Mouse (Mus musculus): ENCODE measurements around the gene AI467606. TPM values are rescaled to one million over a fixed set of nuclear protein-coding genes. Genes with fewer than 3 reads are reported as not detected.
"Not testable (repeated sequence)": the region's sequence is repeated elsewhere in the genome, so short reads cannot be mapped to it uniquely, and the experiment has no call there.

The AI467606 gene
- total and polyA plus RNA-seq, 2 experiments, result 0.28 to 1.2 TPM

GRCm38 (mm10) chr7:127082995-127083394 lies 8.2 kb upstream of the AI467606 start:
- Histone ChIP-seq H3K27ac (replicated peaks; ENCODE audit: insufficient read depth, low read depth, low read length) (no peak overlapping the region), H3K36me3 (ENCODE audit: control insufficient read depth, insufficient read depth, low read length) (no peaks in the 10 kb centered on the region), H3K4me1 (ENCODE audit: control insufficient read depth, insufficient read depth, low read length) (no peaks in the 10 kb centered on the region), H3K79me2 (ENCODE audit: control insufficient read depth, insufficient read depth, low read length) (no peaks in the 10 kb centered on the region), H3K4me3 (ENCODE audit: insufficient read depth, low read depth, low read length) (no peak overlapping the region), H3K27me3 (ENCODE audit: control insufficient read depth, insufficient read depth, low read length) (no peaks in the 10 kb centered on the region), H3K9ac (ENCODE audit: low read depth, low read length) (no peak overlapping the region)
- WGBS, result 72% methylated on average over 2 of the region's 2 CpGs
- DNase-seq (ENCODE audit: extremely low read depth, low read depth, low spot score), result no peak
- TF ChIP-seq CTCF (IDR thresholded peaks at IDR 0.05; ENCODE audit: low read depth, low read length), result no peak
- no peak for TF ChIP-seq POLR2A (IDR thresholded peaks at IDR 0.05; ENCODE audit: extremely low read depth, insufficient read depth, low read length)

GRCm38 (mm10) chr7:127083689-127084088 lies 7.5 kb upstream of the AI467606 start:
- H3K79me2 ChIP-seq (ENCODE audit: control insufficient read depth, insufficient read depth, low read length), result no peaks in the 10 kb centered on the region
- H3K27ac ChIP-seq (replicated peaks; ENCODE audit: insufficient read depth, low read depth, low read length), result no peak overlapping the region
- no peak for TF ChIP-seq CTCF (IDR thresholded peaks at IDR 0.05; ENCODE audit: low read depth, low read length)
- TF ChIP-seq POLR2A (IDR thresholded peaks at IDR 0.05; ENCODE audit: extremely low read depth, insufficient read depth, low read length), result no peak
- no peaks in the 10 kb centered on the region for H3K36me3 ChIP-seq (ENCODE audit: control insufficient read depth, insufficient read depth, low read length)
- WGBS, result 73% methylated on average over 4 of the region's 4 CpGs
- DNase-seq (ENCODE audit: extremely low read depth, low read depth, low spot score), result no peak
- H3K4me1 ChIP-seq (ENCODE audit: control insufficient read depth, insufficient read depth, low read length), result no peaks in the 10 kb centered on the region
- no peak overlapping the region for H3K9ac ChIP-seq (ENCODE audit: low read depth, low read length)
- no peak overlapping the region for H3K4me3 ChIP-seq (ENCODE audit: insufficient read depth, low read depth, low read length)
- no peaks in the 10 kb centered on the region for H3K27me3 ChIP-seq (ENCODE audit: control insufficient read depth, insufficient read depth, low read length)

GRCm38 (mm10) chr7:127084794-127085193 lies 6.4 kb upstream of the AI467606 start:
- no peaks in the 10 kb centered on the region for H3K27me3 ChIP-seq (ENCODE audit: control insufficient read depth, insufficient read depth, low read length)
- no peak overlapping the region for H3K4me3 ChIP-seq (ENCODE audit: insufficient read depth, low read depth, low read length)
- no peak overlapping the region for H3K27ac ChIP-seq (replicated peaks; ENCODE audit: insufficient read depth, low read depth, low read length)
- no peaks in the 10 kb centered on the region for H3K36me3 ChIP-seq (ENCODE audit: control insufficient read depth, insufficient read depth, low read length)
- 65% methylated on average over 2 of the region's 2 CpGs for WGBS
- TF ChIP-seq POLR2A (IDR thresholded peaks at IDR 0.05; ENCODE audit: extremely low read depth, insufficient read depth, low read length), result no peak
- no peak for TF ChIP-seq CTCF (IDR thresholded peaks at IDR 0.05; ENCODE audit: low read depth, low read length)
- no peak for DNase-seq (ENCODE audit: extremely low read depth, low read depth, low spot score)
- H3K4me1 ChIP-seq (ENCODE audit: control insufficient read depth, insufficient read depth, low read length), result peaks cover 2% of the 10 kb centered on the region; the same call in 1 of the 2 replicates
- H3K79me2 ChIP-seq (ENCODE audit: control insufficient read depth, insufficient read depth, low read length), result no peaks in the 10 kb centered on the region
- no peak overlapping the region for H3K9ac ChIP-seq (ENCODE audit: low read depth, low read length)

- DNase-seq (ENCODE audit: extremely low read depth, low read depth, low spot score); H3K36me3 ChIP-seq (ENCODE audit: control insufficient read depth, insufficient read depth, low read length); H3K4me3 ChIP-seq (ENCODE audit: insufficient read depth, low read depth, low read length); H3K79me2 ChIP-seq (ENCODE audit: control insufficient read depth, insufficient read depth, low read length); H3K4me1 ChIP-seq (ENCODE audit: control insufficient read depth, insufficient read depth, low read length); H3K27ac ChIP-seq (replicated peaks; ENCODE audit: insufficient read depth, low read depth, low read length); H3K27me3 ChIP-seq (ENCODE audit: control insufficient read depth, insufficient read depth, low read length); H3K9ac ChIP-seq (ENCODE audit: low read depth, low read length): not testable (repeated sequence)
- 73% methylated on average over 6 of the region's 6 CpGs for WGBS
Observed at GRCm38 (mm10) chr7:127085751-127086150, 5.4 kb upstream of the AI467606 start.

GRCm38 (mm10) chr7:127087278-127088010 lies 3.7 kb upstream of the AI467606 start, which contains the start of gene Zg16:
TSS of gene Zg16 (minus strand) at chr7:127087328.
- H3K4me1 ChIP-seq (ENCODE audit: control insufficient read depth, insufficient read depth, low read length); H3K36me3 ChIP-seq (ENCODE audit: control insufficient read depth, insufficient read depth, low read length); H3K27me3 ChIP-seq (ENCODE audit: control insufficient read depth, insufficient read depth, low read length); H3K27ac ChIP-seq (replicated peaks; ENCODE audit: insufficient read depth, low read depth, low read length); H3K9ac ChIP-seq (ENCODE audit: low read depth, low read length); DNase-seq (ENCODE audit: extremely low read depth, low read depth, low spot score); H3K4me3 ChIP-seq (ENCODE audit: insufficient read depth, low read depth, low read length); H3K79me2 ChIP-seq (ENCODE audit: control insufficient read depth, insufficient read depth, low read length): not testable (repeated sequence)
- WGBS, result 63% methylated on average over 6 of the region's 6 CpGs

- H3K79me2 ChIP-seq (ENCODE audit: control insufficient read depth, insufficient read depth, low read length), result no peaks in the 10 kb centered on the region
- H3K4me1 ChIP-seq (ENCODE audit: control insufficient read depth, insufficient read depth, low read length), result peaks cover 2% of the 10 kb centered on the region; the same call in 1 of the 2 replicates
- H3K4me3 ChIP-seq (ENCODE audit: insufficient read depth, low read depth, low read length), result no peak overlapping the region
- H3K27me3 ChIP-seq (ENCODE audit: control insufficient read depth, insufficient read depth, low read length), result no peaks in the 10 kb centered on the region
- no peak for DNase-seq (ENCODE audit: extremely low read depth, low read depth, low spot score)
- H3K36me3 ChIP-seq (ENCODE audit: control insufficient read depth, insufficient read depth, low read length), result no peaks in the 10 kb centered on the region
- H3K9ac ChIP-seq (ENCODE audit: low read depth, low read length), result no peak overlapping the region
- no peak for TF ChIP-seq POLR2A (IDR thresholded peaks at IDR 0.05; ENCODE audit: extremely low read depth, insufficient read depth, low read length)
- no peak for TF ChIP-seq CTCF (IDR thresholded peaks at IDR 0.05; ENCODE audit: low read depth, low read length)
- 61% methylated on average over 3 of the region's 3 CpGs for WGBS
- no peak overlapping the region for H3K27ac ChIP-seq (replicated peaks; ENCODE audit: insufficient read depth, low read depth, low read length)
Observed at GRCm38 (mm10) chr7:127088083-127088482, 3.1 kb upstream of the AI467606 start.

Data from liver, adult 2 months (tissue).